Mouse (Mus musculus) heart, adult 2 months (tissue): ENCODE measurements around the gene Slc35f6.

Experiments used
- CTCF ChIP-seq: fragments of 200-600 bp; IDR thresholded peaks from 2 replicates; pipeline ENCODE4 v1.8.1; 2022; ENCODE audit warnings: antibody characterized with exemption, mild to moderate bottlenecking, moderate library complexity
- EP300 ChIP-seq: fragments of 200-500 bp; IDR thresholded peaks from 2 replicates; pipeline ENCODE4 v1.6.1; 2011; ENCODE audit warnings: low read depth, low read length, control low read depth; ENCODE audit not compliant: insufficient read depth
- POLR2A ChIP-seq: fragments of 200-500 bp; IDR thresholded peaks from 2 replicates; pipeline ENCODE4 v1.6.1; 2011; ENCODE audit warnings: mild to moderate bottlenecking, low read depth, low read length, control low read depth; ENCODE audit not compliant: insufficient read depth

DNA sequence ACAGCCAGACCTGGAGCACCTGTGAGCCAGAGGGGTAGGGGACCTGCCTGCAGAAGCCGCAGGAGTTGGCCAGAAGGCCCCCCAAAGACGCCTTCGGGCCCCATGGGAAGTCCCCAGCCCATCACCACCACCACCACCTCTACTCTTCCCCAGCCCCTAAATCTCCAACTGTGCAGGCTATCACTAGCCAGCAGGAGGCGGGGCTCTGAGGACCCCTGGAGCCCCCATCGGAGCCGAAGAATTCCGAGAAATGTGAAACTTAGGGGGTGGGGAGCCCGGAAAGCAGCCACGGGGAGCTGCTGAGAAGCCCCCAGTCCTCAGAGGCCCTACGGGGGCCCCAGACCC lies 24.9 kb upstream of the Slc35f6 start:
- TF ChIP-seq EP300 (no peak), CTCF (no peak), POLR2A (no peak)
